Mouse (Mus musculus) layer of hippocampus, adult 2 months (tissue): ENCODE data around the gene Taar8c. TPM values are rescaled to one million over a fixed set of nuclear protein-coding genes. Genes with fewer than 3 reads are reported as not detected.
"Not testable (repeated sequence)": the region's sequence is repeated elsewhere in the genome, so short reads cannot be mapped to it uniquely, and the experiment has no call there.

Source experiments
- DNase-seq, 2 experiments: peaks; one replicate each; pipeline ENCODE4 v3.0.0; 2022; ENCODE audit warnings: low spot score in 2 of 2
- H3K27ac ChIP-seq: fragments of 200-600 bp; 2 replicates; pipeline ENCODE4 v1.8.1; 2022
- H3K4me3 ChIP-seq: fragments of 200-600 bp; 2 replicates; pipeline ENCODE4 v1.8.1; 2022; ENCODE audit warnings: mild to moderate bottlenecking
- CTCF ChIP-seq: fragments of 200-600 bp; conservative IDR thresholded peaks from 2 replicates; pipeline ENCODE4 v1.8.1; 2022; ENCODE audit warnings: antibody characterized with exemption, mild to moderate bottlenecking, moderate library complexity
- total RNA-seq, 2 experiments: library from RNA; stranded (reverse); gene quantifications; 2 replicates each; pipeline ENCODE4 v1.2.3; 2021

The Taar8c gene
- total RNA-seq, 2 experiments from 2014 or later: not detected

DNA sequence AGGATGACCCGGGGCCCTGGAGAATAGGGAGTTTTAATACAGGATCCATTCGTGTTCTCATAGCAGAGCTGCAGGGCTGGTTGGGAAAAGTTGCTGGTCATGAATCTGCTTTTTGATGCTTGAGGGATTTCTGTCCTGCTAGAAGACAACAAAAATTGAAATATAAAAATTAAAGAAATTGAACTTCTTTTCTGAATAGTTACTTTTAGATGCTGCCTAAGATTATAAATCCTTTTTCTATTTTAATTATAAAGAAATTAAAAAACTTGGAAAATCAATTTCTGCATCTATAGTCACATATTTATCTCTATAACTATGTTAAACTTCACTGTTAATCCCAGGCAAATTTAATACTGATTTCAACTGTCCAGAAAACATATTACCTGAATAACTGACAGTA, 9.5 kb downstream of the Taar8c start, which contains the start of gene Taar8b:
Taar8b (minus strand) TSS at position 101 of the 400 bp plus-strand sequence.
- H3K4me3 ChIP-seq: no peak within 1 kb of the TSS
- H3K27ac ChIP-seq: no peak within 1 kb of the TSS
- no peak for DNase-seq
- TF ChIP-seq CTCF: no peak

- H3K4me3 ChIP-seq: no peak overlapping the region
- H3K27ac ChIP-seq: no peak overlapping the region
- DNase-seq: no peak
- TF ChIP-seq CTCF: no peak
Measured at GRCm38 (mm10) chr10:24087168-24087567, 14.5 kb downstream of the Taar8c start.

GRCm38 (mm10) chr10:24086555-24086954, 15.2 kb downstream of the Taar8c start:
- no peak for DNase-seq
- Histone ChIP-seq H3K27ac (no peak overlapping the region), H3K4me3 (no peak overlapping the region)
- no peak for TF ChIP-seq CTCF

DNA sequence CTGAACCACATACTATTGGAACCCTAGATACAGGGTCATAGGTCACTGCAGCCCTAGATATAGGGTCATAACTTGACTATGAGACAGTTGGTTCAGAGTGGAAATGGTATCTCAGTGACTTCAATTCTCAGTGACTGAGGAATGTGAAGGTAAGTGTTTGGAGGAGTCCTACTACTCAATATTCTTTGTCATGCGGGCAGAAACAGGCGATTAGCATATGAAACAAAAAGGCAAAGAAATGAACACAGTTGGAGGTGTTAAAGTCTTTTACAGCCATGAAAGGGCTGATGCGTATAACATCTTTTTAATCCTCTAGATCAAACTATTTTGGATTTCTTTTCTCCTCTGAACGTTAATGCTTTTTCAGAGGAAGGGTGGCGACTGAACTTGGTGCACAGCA, 15.8 kb downstream of the Taar8c start:
- H3K27ac ChIP-seq: no peak overlapping the region

GRCm38 (mm10) chr10:24080166-24080565, 21.5 kb downstream of the Taar8c start:
- no peak overlapping the region for H3K27ac ChIP-seq
- TF ChIP-seq CTCF: peak; percentile 85
- peak; percentile 1 to 41 for DNase-seq
- H3K4me3 ChIP-seq: no peak overlapping the region

More for the DNA sequence above, 15.8 kb downstream of the Taar8c start:
- H3K4me3 ChIP-seq: no peak overlapping the region
- no peak for DNase-seq
- TF ChIP-seq CTCF: no peak

GRCm38 (mm10) chr10:24076200-24076599, 25.5 kb downstream of the Taar8c start, which contains the start of gene Taar8a:
Gene Taar8a, plus strand, starts transcription at chr10:24076500.
- not testable (repeated sequence) for H3K27ac ChIP-seq, H3K4me3 ChIP-seq, DNase-seq

DNA sequence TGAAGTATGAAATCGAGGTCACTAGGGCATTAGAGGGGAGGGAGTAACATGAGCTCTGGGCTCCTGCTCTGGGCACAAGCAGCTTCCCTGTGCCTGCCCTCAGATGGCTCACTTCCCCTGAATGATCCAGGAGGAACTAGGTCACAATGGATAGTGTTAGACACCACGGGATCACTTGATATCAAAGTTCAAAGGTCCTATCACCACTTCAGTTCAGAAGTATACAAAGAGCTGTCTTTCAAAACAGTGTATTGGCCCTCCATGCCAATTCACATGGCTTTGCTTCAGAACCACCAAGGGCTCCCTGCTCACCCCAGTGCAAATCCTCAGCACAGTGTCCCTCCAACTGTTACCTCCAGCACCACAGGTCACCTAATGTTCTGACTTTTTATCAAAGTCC, 27.0 kb downstream of the Taar8c start:
- DNase-seq, H3K27ac ChIP-seq, H3K4me3 ChIP-seq: not testable (repeated sequence)

- no peak for TF ChIP-seq CTCF
- no peak for DNase-seq
- H3K4me3 ChIP-seq: no peak overlapping the region
- H3K27ac ChIP-seq: no peak overlapping the region
Measured at GRCm38 (mm10) chr10:24058986-24059385, 42.7 kb downstream of the Taar8c start.

- TF ChIP-seq CTCF: no peak
- Histone ChIP-seq H3K4me3 (no peak overlapping the region), H3K27ac (no peak overlapping the region)
- no peak for DNase-seq
Measured at GRCm38 (mm10) chr10:24052039-24052438, 49.7 kb downstream of the Taar8c start.

Other genes with a start within 250 kb of the Taar8c start
- under 1 TPM in 1 of 2 experiments, not detected in 1; 0.20 TPM for gene Vnn1, start 207.2 kb downstream of the Taar8c start, total RNA-seq
- gene Taar1, start 181.6 kb downstream of the Taar8c start, total RNA-seq: not detected
- not detected for gene Taar2, start 163.3 kb downstream of the Taar8c start, total RNA-seq
- gene Taar3, start 152.4 kb downstream of the Taar8c start, total RNA-seq: not detected
- not detected for gene Taar4, start 141.4 kb downstream of the Taar8c start, total RNA-seq
- not detected for gene Taar5, start 131.2 kb downstream of the Taar8c start, total RNA-seq
- not detected for gene Taar6, start 116.3 kb downstream of the Taar8c start, total RNA-seq
- not detected for gene Taar7a, start 108.4 kb downstream of the Taar8c start, total RNA-seq
- not detected for gene Taar7b, start 102.0 kb downstream of the Taar8c start, total RNA-seq
- gene Taar7d, start 74.7 kb downstream of the Taar8c start, total RNA-seq: not detected
- not detected for gene Taar7e, start 64.3 kb downstream of the Taar8c start, total RNA-seq
- not detected for gene Taar7f, start 52.4 kb downstream of the Taar8c start, total RNA-seq
- gene Taar8a, start 25.4 kb downstream of the Taar8c start, total RNA-seq: not detected
- gene Taar8b, start 9.6 kb downstream of the Taar8c start, total RNA-seq: not detected
- gene Taar9, start 7.6 kb upstream of the Taar8c start, total RNA-seq: not detected
- gene Stx7, start 47.4 kb upstream of the Taar8c start, total RNA-seq: 100 to 1,000 TPM; 131 to 136 TPM
- 10 to 100 TPM; 10.8 to 15.8 TPM for gene Moxd1, start 121.6 kb upstream of the Taar8c start, total RNA-seq